Mouse (Mus musculus) ES-Bruce4 (cell line): ENCODE data around the gene BC028528.

Experiments
- CTCF ChIP-seq: IDR thresholded peaks from one replicate; pipeline ENCODE4 v1.8.1; 2011; ENCODE audit warnings: low read depth, low read length
- EP300 ChIP-seq: IDR thresholded peaks from 2 replicates; pipeline ENCODE4 v1.6.1; 2011; ENCODE audit warnings: low read depth, low read length; ENCODE audit not compliant: insufficient read depth

DNA sequence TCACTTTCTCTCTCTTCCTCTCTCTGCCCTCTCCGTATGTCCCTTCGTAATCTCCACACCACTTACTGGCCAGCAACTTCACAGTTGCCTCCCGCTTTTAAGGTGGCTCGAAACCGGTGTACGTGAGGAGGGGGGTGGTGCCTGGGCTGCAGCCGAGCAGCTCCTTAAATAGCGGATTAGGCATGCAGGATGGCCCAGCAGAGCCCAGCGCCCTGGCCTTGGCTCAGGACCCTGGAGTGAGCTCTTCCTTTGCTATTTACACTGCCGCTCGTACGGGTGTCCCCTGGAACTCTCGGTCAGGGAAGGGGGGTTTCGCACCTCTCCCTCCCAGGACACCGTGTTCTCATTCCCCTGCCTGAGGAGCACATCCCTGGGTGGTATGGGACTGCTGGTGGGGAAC, 12.8 kb upstream of the BC028528 start, which contains the start of gene Car14:
- TF ChIP-seq CTCF (no peak), EP300 (no peak)
